Mouse (Mus musculus) liver, adult 2 months (tissue): ENCODE data around the gene Slc35b2. TPM values are rescaled to one million over a fixed set of nuclear protein-coding genes. Genes with fewer than 3 reads are reported as not detected.

Source experiments
- DNase-seq: peaks from one replicate; pipeline ENCODE4 v3.0.0-alpha.2; 2011; ENCODE audit warnings: low read depth, low spot score; ENCODE audit errors: extremely low read depth
- H3K27ac ChIP-seq: fragments of 200-500 bp; replicated peaks from 2 replicates; pipeline ENCODE4 v1.5.1; 2012; ENCODE audit warnings: low read depth, mild to moderate bottlenecking, control low read depth, inconsistent platforms, low read length; ENCODE audit not compliant: insufficient read depth
- H3K27me3 ChIP-seq: fragments of 200-500 bp; 2 replicates; pipeline ENCODE4 v1.6.1; 2012; ENCODE audit warnings: mild to moderate bottlenecking, moderate library complexity, low read length, inconsistent platforms; ENCODE audit not compliant: control insufficient read depth, insufficient read depth
- H3K36me3 ChIP-seq: fragments of 200-500 bp; 2 replicates; pipeline ENCODE4 v1.6.1; 2012; ENCODE audit warnings: low read length, inconsistent platforms; ENCODE audit not compliant: control insufficient read depth, insufficient read depth
- H3K4me1 ChIP-seq: fragments of 200-500 bp; 2 replicates; pipeline ENCODE4 v1.6.1; 2011; ENCODE audit warnings: low read length; ENCODE audit not compliant: control insufficient read depth, insufficient read depth
- H3K4me3 ChIP-seq: fragments of 200-500 bp; 2 replicates; pipeline ENCODE4 v1.5.1; 2011; ENCODE audit warnings: low read depth, mild to moderate bottlenecking, control low read depth, low read length, moderate library complexity; ENCODE audit not compliant: insufficient read depth
- H3K79me2 ChIP-seq: fragments of 200-500 bp; 2 replicates; pipeline ENCODE4 v1.6.1; 2012; ENCODE audit warnings: inconsistent platforms, mild to moderate bottlenecking, low read length, moderate library complexity; ENCODE audit not compliant: control insufficient read depth, insufficient read depth
- H3K9ac ChIP-seq: fragments of 200-500 bp; 2 replicates; pipeline ENCODE4 v1.6.1; 2012; ENCODE audit warnings: low read depth, mild to moderate bottlenecking, control low read depth, inconsistent platforms, low read length
- CTCF ChIP-seq: fragments of 200-500 bp; IDR thresholded peaks from 2 replicates; pipeline ENCODE4 v1.5.1; 2011; ENCODE audit warnings: low read depth, low read length, control low read depth
- POLR2A ChIP-seq: fragments of 200-500 bp; IDR thresholded peaks from 2 replicates; pipeline ENCODE4 v1.6.1; 2011; ENCODE audit warnings: low read length, control low read depth; ENCODE audit not compliant: insufficient read depth; ENCODE audit errors: extremely low read depth
- WGBS: fragments of 180-500 bp; shearing (Covaris S2); methylation state at CpG from one replicate; pipeline ENCODE4 v1.1.7; 2018; 5-methylcytosine and 5-hydroxymethylcytosine counted together
- polyA plus RNA-seq: library from polyadenylated mRNA; depleted of rRNA; stranded (reverse); fragments of >200 nt; gene quantifications from 2 replicates; pipeline ENCODE4 v1.2.3, GENCODE M21; 2012
- total RNA-seq: library from RNA; depleted of rRNA; stranded (reverse); fragments of >200 nt; gene quantifications from 2 replicates; pipeline ENCODE4 v1.2.3, GENCODE M21; 2014

Slc35b2 gene
- total and polyA plus RNA-seq, 2 experiments: 45.9 to 69.7 TPM

DNA sequence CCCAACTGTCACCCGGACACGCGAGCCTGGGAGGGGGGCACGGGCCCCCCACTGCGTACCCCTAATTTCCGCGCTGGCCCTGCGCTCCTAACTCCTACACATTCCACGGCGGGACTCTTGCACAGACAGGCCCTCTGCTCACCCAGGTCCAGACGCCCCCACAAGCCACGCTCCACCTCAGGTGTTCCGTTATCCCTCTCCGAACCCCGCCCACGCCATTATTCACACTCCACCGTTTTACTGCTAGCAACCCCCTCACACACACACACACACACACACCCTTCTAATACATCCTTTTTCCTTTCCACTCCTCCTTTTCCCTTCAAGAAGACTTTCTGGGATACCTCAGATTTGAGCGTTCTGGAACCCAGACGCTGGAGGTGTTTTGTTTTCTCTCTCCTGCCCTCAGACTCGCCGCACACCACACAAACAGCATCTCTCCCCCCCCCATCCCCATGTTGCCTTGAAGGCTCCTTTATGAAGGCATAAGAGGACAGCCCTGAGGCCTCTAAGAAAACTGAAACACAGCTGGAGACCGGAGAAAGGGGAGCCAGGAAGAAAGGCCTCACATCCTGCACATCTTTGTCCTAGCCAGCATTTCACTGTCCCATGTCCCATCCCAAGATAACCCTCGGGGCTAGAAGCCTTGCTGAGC, 32.2 kb downstream of the Slc35b2 start:
- TF ChIP-seq POLR2A: no peak
- TF ChIP-seq CTCF: no peak
- 14% methylated on average over 23 of the region's 23 CpGs for WGBS
- H3K27me3 ChIP-seq: no peaks in the 10 kb centered on the region
- H3K9ac ChIP-seq: peak overlapping the region; percentile 95
- H3K36me3 ChIP-seq: no peaks in the 10 kb centered on the region
- no peak for DNase-seq
- peak overlapping the region; percentile 92 for H3K27ac ChIP-seq
- H3K4me1 ChIP-seq: peaks cover 26% of the 10 kb centered on the region
- H3K4me3 ChIP-seq: peak overlapping the region; percentile 61
- peaks cover 31% of the 10 kb centered on the region; the same call in 1 of the 2 replicates for H3K79me2 ChIP-seq

DNA sequence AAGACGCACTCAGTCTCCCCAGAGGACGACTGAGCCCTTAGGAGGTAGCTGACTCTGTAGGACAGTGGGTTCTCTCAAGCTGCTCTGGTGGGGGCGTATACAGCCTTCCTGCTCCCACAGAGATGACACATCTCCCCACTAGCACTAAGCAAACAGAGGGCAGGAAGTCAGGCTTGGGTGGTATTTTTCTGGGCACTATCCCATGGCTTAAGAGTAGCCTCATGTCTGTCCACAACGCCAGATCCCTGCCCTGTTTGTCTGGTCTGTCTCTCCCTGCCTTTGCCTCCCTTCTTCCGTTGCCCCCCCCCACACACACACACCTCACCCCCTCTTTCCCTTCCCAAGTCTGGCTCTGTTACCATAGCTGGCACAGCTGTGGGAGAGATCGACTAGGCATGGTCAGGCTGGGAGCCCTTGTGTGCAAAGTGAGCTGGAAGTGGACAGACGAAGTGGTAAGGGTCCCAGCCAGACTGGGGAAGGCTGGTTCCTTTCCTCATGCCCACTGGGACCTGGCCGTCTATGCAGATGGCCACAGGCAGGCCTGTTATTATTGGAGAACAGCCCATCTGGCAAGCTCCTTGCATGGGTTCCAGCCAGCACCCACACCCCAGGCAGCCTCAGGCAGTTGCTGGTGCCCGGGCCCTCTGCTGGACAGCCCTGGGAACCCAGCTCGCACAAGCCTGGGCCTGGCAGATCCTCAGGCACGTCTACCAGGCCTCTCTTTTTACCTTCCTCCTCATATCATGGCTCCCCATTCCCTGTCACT, 33.1 kb downstream of the Slc35b2 start:
- TF ChIP-seq POLR2A (0 out of 2 replicates have a peak, but pooled peaks have one; percentile 33), CTCF (peak; percentile 84)
- Histone ChIP-seq H3K27ac (peak overlapping the region; percentile 99), H3K27me3 (no peaks in the 10 kb centered on the region), H3K4me3 (peak overlapping the region; percentile 5), H3K4me1 (peaks cover 18% of the 10 kb centered on the region), H3K9ac (peak overlapping the region; percentile 95), H3K79me2 (peaks cover 21% of the 10 kb centered on the region; the same call in 1 of the 2 replicates), H3K36me3 (no peaks in the 10 kb centered on the region)
- DNase-seq: peak; percentile 90
- WGBS: 11% methylated on average over 11 of the region's 11 CpGs

GRCm38 (mm10) chr17:45597787-45598186, 34.1 kb downstream of the Slc35b2 start:
- Histone ChIP-seq H3K27me3 (no peaks in the 10 kb centered on the region), H3K27ac (peak overlapping the region; percentile 100), H3K9ac (peak overlapping the region; percentile 33; the same call in 1 of the 2 replicates), H3K4me1 (peaks cover 18% of the 10 kb centered on the region), H3K79me2 (peaks cover 14% of the 10 kb centered on the region; the same call in 1 of the 2 replicates), H3K4me3 (no peak overlapping the region), H3K36me3 (no peaks in the 10 kb centered on the region)
- WGBS: 6% methylated on average over 3 of the region's 3 CpGs
- peak; percentile 81 for DNase-seq
- TF ChIP-seq CTCF (no peak), POLR2A (no peak)

- no peaks in the 10 kb centered on the region for H3K27me3 ChIP-seq
- no peak for TF ChIP-seq POLR2A
- TF ChIP-seq CTCF: no peak
- H3K4me1 ChIP-seq: peaks cover 15% of the 10 kb centered on the region
- H3K27ac ChIP-seq: peak overlapping the region; percentile 100
- peaks cover 9% of the 10 kb centered on the region; the same call in 1 of the 2 replicates for H3K79me2 ChIP-seq
- H3K9ac ChIP-seq: peak overlapping the region; percentile 70
- H3K36me3 ChIP-seq: no peaks in the 10 kb centered on the region
- H3K4me3 ChIP-seq: peak overlapping the region; percentile 29; the same call in 1 of the 2 replicates
- peak; percentile 99 for DNase-seq
- 18% methylated on average over 2 of the region's 2 CpGs for WGBS
Measured at GRCm38 (mm10) chr17:45598376-45598775, 34.7 kb downstream of the Slc35b2 start.

DNA sequence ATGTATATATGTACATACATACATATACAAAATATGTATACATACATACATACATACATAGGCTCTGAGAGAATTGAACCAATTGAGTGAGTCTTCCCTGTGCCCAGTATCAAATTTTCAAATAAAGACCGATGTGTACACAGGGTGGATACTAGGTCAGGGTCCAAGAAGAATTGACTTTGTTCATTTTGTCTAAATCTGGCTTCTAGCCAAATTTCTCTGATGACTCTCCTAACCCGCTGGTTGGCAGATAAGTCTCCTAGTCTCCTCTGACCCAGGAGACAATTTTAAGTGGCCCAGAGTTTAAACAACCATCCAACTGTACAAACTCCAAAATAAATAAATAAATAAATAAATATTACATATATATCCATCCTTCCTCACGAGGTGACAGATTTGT, 35.2 kb downstream of the Slc35b2 start:
- Histone ChIP-seq H3K79me2 (peaks cover 8% of the 10 kb centered on the region; the same call in 1 of the 2 replicates), H3K27ac (peak overlapping the region; percentile 100), H3K4me3 (peak overlapping the region; percentile 78), H3K36me3 (no peaks in the 10 kb centered on the region), H3K4me1 (peaks cover 15% of the 10 kb centered on the region), H3K9ac (peak overlapping the region; percentile 86), H3K27me3 (no peaks in the 10 kb centered on the region)
- 6% methylated on average over 3 of the region's 3 CpGs for WGBS
- TF ChIP-seq POLR2A (no peak), CTCF (no peak)
- DNase-seq: peak; percentile 96
